Mouse (Mus musculus): ENCODE measurements around the gene Rgl1.

Rgl1 gene

DNA sequence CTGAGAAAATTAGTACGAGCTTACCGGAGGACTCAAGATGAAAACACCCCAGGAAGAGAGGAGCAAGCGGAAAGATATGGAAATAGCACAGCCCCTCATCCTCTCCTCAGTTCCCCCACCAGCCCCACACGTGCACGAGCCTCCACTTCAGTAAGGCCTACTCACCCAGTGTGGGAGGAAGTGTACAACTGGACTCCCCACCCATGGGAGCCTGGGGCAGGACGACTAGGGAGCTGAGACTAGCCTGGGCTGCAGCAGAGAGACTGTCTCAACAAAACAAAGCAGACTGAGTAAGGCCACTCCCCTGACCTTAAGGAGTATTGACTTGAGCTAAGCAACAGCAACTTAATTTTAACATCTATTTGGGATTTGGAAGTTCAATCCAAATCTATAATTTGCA lies 48.0 kb downstream of the Rgl1 start:
- in situ Hi-C loops (cut with MseI, MboI) = no loop called here

DNA sequence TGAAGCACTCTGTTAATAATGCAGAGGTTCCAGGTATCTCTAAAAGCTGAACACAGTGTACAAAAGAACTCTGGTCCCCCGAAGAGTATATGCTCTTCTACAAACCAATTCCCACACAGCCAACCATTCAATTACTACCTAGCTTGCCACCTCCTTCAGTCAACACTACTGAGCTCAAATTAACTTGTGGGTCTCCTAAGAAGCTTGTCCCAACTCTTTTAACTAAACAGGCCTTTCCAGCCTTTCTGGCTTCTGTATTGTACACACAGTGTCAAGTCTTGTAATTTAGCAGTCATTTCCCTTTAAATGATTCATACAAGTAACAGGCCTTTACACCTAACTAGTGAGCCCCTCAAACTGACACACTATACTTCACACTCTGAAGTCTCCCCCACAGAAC lies 48.8 kb downstream of the Rgl1 start:
- in situ Hi-C loops (cut with MseI, MboI) = no loop called here

- in situ Hi-C loops (cut with MseI, MboI) = no loop called here
Measured at GRCm38 (mm10) chr1:152714405-152714804, 51.7 kb downstream of the Rgl1 start.

GRCm38 (mm10) chr1:152713924-152714323 lies 52.2 kb downstream of the Rgl1 start:
- in situ Hi-C loops (cut with MseI, MboI) = no loop called here

- in situ Hi-C loops (cut with MseI, MboI) = no loop called here
Measured at GRCm38 (mm10) chr1:152711037-152711436, 55.1 kb downstream of the Rgl1 start.

DNA sequence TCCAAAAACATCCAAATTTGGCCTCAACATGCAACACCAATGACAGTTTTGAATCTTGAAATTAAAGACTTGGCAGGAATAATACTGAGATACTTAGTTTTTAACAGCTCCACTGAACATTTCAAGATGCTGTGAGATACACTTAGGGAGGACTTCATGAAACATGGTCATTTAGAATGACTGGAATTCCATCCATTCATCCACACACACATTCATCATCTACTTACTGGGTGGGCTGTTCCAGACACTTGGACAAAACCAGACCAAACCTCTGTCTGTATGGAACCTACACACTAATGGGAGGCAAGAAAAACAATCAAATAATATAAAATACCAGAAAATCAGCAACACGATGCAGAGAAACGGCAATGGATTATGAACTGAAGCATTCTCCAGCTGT lies 58.6 kb downstream of the Rgl1 start:
- in situ Hi-C loops (cut with MseI, MboI) = no loop called here

- in situ Hi-C loops (cut with MseI, MboI) = no loop called here
Measured at GRCm38 (mm10) chr1:152703941-152704340, 62.2 kb downstream of the Rgl1 start.

DNA sequence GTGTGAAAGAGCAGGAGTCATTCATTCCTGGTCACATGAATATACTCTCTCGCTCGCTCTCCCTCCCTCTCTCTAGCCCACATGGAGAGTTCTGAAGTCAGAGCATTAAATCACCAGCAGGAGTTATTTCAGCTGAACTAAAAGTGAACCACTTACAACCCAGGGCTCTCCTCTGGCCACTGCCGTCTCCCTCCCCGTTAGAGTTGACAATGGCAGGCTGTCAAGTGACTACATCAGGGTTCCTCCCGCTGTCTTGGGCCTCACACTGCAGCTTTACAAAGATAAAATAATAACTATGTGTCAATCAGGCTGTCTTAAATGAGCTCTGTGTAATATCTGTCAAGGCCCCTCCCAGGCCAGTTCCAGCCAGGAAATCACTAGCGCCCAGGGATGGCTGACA lies 63.2 kb downstream of the Rgl1 start:
- in situ Hi-C loops (cut with MseI, MboI) = no loop called here

GRCm38 (mm10) chr1:152701066-152701465 lies 65.1 kb downstream of the Rgl1 start:
- in situ Hi-C loops (cut with MseI, MboI) = no loop called here

DNA sequence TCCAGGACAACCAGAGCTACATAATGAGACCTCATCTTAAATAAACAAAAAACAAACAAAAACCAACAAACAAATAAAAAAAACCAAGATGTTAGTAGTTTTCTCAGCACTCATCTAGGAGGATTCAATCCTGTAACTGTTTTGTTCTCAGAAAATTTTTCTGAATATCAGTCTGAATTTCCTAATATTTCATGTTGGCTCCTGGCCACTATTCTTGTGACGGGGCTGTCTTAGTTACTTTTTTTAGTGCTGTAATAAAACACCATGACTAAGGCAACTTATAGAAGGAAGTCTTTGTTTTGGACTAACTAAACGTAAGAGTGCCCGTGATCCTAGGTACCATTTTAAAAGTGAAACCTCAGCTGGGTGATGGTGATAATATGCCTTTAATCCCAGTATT lies 68.8 kb downstream of the Rgl1 start:
- in situ Hi-C loops (cut with MseI, MboI) = no loop called here

- in situ Hi-C loops (cut with MseI, MboI) = no loop called here
Measured at GRCm38 (mm10) chr1:152695491-152695890, 70.7 kb downstream of the Rgl1 start.

- in situ Hi-C loops (cut with MseI, MboI) = no loop called here
Measured at GRCm38 (mm10) chr1:152689968-152690367, 76.2 kb downstream of the Rgl1 start.

DNA sequence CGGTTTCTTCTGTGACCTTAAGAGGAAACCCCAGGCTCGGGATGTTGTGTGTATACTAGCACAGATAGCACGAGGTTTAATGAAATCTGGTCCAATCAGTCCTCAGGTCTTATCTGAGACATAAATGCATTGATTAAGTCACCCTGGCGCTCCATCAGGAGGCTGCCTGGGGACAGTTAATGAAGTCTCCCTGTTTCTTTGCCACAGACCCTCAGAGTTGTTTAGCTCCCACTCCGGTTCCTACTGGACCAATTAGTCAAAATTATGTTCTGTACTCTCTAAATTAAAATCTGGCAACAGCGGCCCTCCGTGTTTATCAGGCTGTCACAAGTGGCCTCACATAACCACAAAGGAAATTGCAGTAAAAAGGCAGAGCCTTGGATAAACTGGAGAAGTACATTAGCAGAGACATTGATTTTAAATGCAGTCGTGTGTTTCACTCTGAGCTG lies 78.4 kb downstream of the Rgl1 start:
- in situ Hi-C loops (cut with MseI, MboI) = no loop called here

DNA sequence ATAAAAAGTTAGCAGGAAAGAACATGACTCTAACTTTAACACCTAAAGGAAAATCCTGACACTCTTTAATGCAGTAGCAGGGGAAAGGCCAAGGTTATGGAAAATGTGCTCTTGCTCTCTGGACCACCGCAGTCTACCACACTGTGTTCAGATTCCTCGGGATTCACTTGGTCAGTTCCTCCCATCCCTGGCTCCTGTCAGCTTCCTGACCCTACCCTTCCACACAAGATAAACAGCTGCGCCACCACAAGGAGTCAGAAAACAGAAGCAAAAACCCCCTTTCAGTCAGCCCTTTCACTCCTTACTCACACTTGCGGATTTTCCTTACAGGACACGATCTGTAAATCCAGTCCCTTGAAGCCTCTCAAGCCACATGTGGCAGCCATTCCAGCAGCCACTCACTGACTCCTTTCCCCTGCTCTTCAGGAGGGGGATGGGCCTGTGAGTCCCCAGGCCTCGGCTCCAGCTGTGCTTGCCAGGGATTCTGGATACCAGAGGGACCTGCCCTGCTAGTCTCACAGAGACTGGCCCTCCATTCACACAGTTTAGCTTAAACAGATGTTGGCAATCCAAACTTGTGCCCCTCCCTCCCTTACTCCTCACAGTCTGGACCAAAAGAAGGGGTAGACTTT lies 78.9 kb downstream of the Rgl1 start:
- in situ Hi-C loops (cut with MseI, MboI) = no loop called here

- in situ Hi-C loops (cut with MseI, MboI) = no loop called here
Measured at GRCm38 (mm10) chr1:152685531-152685930, 80.6 kb downstream of the Rgl1 start.

DNA sequence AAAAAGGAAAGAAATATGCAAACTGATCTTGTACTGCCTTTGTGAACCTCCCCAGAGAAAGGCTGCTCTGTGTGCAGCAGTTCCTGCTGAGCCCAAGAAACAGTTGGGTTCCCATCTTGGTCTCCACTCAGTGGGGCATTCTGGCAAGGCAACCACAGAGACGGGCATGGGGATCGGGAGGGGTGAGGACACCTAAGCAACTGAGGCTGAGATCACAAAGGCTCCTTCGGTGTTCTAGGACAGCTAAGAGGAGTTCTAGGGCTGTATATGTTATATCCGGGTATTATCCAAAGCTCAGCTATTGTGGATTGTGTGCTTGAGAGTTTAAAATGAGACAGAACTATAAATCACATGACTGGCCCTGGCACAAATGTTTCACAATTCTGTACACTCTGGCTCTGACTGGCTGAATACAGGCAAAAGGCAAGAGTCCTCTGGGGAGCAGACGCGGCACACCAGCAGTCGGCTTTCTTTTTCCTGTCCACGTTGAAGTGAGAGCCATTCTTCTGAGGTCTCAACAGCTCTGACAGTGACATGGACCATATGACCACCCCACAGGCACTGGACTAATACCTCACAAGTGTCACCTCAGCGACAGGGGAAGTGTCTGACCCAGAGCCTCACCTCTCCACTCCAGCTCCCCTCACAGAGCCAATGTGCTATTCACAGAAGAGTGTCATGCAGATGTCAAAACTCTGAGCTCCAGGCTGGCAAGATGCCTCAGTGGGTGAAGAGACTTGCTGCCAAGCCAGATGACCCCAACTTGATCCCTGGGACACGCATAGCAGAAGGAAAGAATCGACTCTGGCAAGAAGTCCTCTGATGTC lies 83.6 kb downstream of the Rgl1 start:
- in situ Hi-C loops (cut with MseI, MboI) = no loop called here

GRCm38 (mm10) chr1:152681676-152682367 lies 84.3 kb downstream of the Rgl1 start:
- in situ Hi-C loops (cut with MseI, MboI) = no loop called here

DNA sequence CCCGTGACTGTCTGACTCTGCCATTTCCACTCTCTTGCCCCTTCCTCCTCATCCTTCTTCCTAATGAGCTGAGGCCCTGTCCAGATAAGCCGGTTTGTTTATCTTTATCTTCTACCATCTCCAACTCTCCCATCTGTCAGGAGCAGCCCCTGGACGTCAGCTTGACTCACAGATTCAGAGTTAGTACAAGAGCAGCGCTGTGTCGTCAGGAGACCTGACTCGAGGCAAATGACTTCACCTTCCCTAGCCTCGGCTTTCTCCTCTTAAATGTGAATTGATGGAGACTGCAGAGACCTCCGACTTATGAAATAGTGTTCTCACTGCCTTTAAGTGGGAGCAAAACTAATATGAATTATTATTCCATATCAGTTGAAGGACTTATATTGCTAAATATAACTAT lies 85.0 kb downstream of the Rgl1 start:
- in situ Hi-C loops (cut with MseI, MboI) = no loop called here

GRCm38 (mm10) chr1:152678451-152678850 lies 87.7 kb downstream of the Rgl1 start:
- in situ Hi-C loops (cut with MseI, MboI) = no loop called here

GRCm38 (mm10) chr1:152677482-152678211 lies 88.5 kb downstream of the Rgl1 start:
- in situ Hi-C loops (cut with MseI, MboI) = no loop called here

DNA sequence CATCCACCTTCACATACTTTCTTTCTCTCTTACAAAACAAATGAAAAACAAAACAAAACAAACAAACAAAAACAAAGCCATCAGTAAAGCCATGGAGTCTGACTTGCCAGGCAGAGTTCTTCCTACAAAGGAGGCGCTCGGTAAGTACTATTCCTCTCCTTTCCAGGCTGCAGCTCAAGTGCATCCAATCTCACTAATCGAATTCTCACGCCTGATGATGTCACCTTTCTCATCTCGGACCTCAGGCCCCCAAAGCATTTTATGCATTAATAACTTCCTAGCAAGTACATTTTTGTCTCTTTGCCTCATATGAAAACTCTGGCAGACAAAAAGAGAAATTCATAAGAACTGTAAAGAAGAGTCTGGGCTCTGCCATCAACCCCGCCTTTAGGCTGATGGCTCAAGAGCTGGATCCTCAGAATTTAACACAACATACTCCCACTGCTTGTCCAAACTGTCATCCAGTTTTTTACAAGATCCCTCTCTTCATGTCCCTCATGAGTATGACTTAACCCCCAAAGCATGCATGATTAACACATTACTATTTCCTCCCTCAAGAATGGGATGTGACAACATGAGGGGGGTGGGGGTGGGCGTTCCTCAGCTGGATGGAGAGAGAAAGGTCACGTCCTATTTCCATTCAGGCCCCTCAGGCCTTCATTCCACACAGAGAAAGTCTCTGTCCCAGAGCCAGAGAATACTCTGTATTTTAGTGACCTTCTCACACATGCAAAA lies 96.5 kb downstream of the Rgl1 start:
- in situ Hi-C loops (cut with MseI, MboI) = no loop called here
